Mouse (Mus musculus) ovary, postnatal 14 days (tissue): Measurements from ENCODE around the gene Ppp6r3.
A peak's percentile ranks its signal among the peaks of the same experiment; 100 is the strongest.

Experiments
- DNase-seq: peaks from one replicate; pipeline ENCODE4 v3.0.0; 2022; ENCODE audit warnings: low spot score

Gene Ppp6r3

DNA sequence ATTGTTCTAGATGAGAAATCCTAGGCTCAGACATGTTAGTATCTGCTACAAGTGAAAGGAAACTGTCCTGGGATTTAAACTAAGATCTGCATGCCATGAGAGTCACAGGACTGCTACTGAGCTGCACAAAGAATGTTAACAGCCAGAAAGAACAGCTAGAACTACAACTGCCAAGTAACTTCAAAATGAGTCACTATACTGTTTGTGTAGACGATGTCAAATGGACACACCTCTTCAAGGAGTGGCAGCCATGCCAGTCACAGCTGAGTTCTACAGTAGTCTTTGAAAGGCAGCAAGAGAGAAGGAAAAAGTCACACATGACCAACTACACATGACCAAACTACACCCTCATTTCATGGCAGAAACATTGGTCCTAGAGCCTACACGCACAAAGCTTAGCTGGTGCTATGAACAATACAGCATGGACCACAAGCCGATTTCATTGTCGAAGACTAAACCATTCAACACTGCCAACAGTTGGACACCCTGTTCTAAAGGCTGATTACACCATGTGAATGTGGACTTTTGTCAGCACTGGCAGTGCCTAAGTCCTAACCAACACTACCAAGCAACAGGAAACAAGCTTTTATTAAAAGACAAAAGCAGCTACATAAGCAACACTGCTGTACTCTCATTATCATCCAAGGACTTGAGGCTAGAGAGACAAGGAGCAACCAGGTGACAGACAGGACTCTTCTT lies 55.9 kb downstream of the Ppp6r3 start:
- no peak for DNase-seq

DNA sequence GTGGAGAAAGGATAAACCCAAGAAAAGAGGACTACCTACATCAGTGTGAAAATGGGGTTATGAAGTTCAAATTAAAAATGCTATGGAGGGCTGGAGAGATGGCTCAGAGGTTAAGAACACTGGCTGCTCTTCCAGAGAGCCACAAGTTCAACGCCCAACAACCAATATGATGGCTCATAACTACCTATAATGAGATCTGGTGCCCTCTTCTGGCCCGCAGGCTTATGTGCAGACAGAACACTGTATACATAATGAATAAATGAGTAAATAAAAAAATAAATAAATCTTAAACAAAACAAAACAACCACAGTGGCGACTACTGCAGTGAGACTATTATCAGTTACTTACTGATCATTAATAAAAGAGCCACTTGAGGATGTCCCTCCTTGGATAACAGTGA lies 78.3 kb downstream of the Ppp6r3 start:
- no peak for DNase-seq

DNA sequence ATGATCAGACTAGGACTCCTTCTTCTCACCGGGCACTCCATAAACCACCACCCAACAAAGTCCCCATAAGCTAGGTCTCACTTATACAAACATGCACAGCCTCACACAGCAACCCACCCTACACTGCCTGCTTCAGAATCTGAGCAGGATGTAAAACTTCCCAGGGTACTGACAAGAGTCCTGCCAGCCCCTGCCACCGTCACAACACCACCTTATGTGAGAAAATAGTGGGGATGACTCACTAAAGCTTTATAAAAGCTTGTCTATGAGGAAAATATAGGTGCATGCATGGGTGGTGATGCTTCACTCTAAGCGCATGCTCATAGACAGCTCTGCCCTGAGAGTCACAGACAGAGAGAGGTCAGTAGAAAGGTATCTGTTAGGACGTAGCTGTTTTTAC lies 85.7 kb downstream of the Ppp6r3 start:
- no peak for DNase-seq

DNA sequence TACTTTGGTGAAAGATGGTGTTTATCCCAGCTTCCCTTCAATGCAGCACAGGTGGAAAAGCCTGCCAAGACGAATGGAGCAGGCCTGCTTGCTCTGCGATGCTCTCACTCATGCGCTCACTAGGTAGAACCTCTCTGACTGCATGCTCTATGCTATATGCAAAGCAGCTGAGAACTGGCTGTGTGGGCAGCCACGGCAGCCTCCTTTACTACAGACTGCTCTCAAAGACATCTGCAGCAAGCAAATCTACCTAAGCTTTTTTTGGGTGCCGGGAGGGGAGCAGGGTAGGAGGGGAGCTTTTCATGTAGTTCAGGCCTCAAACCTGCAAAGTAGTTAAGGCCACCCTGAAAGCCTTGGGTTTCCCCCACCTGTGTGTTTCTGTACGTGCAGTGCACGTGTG lies 92.7 kb downstream of the Ppp6r3 start:
- no peak for DNase-seq

DNA sequence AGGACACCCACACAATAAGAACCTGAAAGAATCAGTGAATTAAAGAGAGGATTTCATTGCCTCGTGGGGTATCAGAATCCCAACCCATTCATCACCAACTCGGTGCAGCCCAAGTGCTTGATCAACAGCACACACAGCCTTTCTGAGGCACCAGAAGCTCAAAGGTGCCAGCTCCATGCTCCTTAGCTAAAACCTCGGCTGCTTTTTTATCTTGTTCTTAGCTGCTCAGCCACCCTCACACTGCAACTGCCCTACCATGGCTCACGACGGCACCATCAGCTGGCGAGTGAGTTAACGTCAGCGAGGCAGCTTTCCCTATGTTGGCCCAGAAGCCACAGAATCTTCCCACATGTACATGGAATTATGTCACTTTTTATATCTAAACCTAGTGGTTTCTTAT lies 95.4 kb downstream of the Ppp6r3 start:
- no peak for DNase-seq

DNA sequence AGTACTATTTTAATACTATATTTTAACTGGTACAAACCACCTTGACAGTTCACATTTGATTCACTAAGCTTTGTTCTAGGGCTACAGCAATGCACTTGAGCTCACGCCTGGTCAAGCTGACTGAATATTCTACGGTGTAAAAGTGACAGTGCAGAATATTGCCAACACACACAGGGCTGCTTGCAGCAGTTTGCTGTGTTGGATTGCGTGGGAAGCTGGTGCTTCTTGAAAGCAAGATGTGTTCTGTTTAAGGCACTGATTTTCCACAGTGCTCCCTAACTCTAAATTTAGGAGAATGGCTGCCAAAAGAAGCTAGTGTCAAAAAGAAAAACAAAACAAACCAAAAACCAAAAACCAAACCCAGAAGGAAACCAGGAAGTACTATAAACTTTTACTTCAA lies 98.6 kb downstream of the Ppp6r3 start:
- no peak for DNase-seq

DNA sequence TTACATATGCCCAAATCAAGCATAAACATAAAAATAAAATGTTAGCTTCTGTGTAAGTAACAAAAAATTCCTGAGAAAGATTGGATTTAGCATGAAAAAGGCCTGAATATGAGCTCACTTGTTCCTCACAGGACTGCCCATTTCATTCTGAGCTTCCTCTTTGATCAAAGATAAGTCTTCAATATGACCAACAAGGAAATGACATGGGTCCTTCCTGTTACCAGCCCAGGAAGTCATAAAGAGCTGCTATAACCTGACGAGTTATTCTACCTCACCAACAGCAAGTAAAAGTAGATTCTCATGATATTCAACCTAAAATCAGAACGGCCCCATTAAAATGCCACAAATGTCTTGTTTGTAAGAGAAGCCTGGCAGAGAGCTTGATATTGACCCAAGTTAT lies 104.3 kb downstream of the Ppp6r3 start:
- no peak for DNase-seq

DNA sequence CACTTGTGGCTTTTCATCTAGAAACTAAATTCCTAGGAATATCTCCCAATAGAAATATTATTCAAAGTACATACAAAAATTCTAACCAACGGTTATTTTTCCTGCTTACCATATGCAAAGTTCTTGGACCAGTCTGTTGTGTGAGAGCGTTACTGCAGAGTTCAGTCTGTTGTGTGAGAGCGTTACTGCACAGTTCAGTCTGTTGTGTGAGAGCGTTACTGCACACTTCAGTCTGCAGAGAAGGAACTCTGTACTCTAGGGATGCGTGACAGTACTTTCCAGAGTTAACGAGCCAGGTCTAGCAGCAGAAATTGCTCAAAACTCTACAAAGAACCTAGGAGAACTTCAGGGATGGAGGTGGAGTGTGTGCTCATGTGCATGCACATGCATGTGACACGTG lies 108.0 kb downstream of the Ppp6r3 start:
- no peak for DNase-seq

DNA sequence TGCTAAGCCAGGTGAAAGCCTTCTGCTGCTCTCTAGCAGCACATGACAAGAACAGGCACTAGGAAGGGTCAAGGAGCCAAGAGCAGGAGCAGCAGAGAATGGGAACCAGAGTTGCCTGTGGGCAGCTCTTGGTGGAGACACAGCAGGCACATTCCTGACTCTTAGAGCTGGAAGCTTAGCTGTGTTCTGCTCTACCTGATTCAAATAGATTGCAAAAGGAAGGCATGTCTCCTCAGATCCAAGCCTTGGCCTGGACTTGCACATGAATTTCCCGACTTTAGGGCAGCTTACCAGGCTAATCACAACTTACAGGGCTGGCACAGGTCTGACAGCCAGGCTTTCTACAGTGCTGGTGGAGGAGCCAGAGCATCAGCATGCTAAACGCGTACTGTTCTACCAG lies 115.6 kb downstream of the Ppp6r3 start:
- no peak for DNase-seq

DNA sequence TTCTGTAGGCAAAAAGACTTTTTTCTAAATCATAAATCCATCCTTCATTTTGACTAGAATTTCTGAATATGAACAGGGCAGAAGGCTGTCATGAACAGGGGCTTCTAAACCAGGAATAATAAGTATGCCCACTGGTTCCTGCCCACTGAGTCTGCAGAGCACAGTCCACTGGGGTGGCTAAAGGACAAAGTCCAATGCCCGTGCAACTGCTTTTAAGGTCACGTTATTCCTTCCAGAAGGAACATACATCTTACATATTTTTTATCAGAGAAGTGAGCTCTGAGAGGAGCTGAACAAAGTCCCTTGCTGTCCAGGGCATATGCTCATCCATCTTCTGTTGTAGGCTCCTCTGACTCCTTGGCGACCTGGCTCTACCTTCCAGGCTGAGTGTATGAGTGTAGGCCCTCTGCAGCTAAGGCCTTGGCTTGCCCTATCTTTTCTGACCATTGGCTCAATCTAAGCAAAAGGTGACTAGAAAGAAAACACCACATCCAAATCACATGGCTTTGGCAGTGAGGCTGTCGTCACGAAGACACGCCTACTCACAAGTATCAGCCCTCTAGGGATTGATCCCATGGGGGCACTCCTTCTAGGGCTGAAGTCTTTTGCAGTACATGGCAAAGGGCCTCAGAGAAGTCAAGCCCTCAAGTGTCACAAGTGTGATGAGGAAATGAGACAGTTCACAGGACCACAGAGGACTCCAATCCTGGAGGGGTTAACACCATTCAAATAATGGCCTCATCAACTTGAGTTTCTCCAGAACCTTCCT lies 117.0 kb downstream of the Ppp6r3 start:
- no peak for DNase-seq

DNA sequence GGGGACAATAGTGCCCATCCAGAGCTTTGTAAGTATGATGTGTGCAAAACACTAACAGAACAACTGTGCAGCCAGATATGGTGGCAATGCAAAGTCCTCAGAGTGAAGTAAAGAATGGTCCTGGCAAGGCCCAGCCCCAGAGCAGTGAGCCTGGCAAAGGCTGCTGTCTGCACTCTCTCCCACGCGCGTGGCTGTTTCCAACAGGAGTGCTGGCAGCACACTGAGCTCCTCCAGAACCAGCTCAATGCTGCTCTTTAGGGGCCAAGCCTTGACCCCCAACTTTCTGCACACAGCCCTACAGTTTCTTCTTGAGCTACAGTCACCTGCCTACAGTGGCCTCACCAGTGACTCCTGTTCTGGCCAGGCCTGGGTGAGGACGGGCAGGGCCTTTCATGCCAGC lies 117.8 kb downstream of the Ppp6r3 start:
- DNase-seq: no peak

DNA sequence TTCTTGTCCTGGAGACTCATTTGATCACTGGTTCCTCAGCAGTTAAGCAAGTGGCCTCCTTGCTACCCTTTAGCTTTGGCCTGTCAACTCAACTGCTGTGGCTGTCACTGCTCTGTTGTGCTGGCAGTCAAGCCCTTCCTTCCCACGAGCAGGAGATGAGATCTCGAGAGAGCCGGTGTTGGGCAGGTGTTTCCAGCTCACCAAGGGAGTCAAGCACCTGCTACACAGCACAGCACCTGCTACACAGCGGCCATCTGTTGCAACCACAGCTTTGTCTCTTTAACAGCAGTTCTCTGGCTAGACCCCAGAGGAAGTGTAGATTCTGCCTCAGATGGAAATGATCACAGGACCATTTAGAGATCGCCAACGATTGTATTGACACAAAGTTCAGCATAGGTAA lies 123.9 kb downstream of the Ppp6r3 start:
- DNase-seq: no peak

DNA sequence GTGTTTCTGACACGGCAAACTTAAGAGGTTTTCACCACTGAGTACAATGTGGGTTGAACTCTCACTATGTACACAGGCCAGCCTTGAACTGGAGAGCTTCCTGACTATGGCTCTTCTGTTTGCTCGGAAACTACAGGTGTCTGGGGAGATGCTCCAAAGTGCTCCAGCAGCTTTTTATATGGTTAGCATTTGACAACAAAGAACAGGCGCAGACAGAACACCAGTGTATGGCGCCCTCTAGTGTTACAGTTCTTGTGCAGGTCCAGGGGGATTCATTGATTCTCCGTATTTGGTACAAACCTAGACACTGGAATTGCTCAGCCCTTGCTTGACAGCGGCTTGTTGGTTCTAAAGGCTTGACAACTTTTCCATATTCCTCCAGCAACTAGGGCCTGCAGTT lies 124.4 kb downstream of the Ppp6r3 start:
- DNase-seq: peak; percentile 71

DNA sequence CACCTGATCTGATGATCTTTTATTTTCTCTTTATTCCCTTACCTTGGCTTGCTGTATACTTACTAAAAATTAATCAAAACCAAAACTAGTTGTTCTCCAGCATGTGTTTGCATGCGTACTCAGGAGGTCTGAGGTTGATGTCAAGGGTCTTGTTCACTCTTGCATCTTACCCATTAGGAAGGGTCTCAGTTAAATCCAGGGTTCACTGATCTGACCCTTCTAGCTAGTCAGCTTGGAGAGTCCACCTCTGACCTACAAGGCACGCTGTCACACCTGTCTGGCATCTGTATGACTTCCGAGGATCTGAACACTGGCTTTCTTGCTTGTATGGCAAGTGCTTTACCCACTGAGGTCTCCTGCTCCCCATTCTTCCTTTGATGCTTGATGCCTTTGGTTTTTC lies 124.8 kb downstream of the Ppp6r3 start:
- no peak for DNase-seq

DNA sequence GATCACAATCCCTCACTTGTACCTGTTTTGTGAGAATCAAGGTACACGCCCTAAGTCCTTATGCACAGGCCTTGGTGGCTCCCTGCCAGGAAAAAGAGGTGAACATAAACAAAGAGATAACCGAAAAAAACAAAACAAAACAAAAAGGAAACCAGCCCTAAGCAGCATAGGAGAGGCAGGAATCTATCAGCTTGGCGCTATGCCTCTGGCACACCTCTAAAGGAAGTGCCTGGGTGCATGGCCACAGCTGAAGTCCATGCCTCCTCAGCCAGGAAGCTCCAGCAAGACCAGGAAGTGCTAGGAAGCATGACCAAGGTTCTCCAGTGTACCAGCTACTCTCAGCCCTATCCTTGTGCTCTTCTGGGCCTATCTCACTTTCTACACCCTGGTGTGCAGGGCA lies 126.3 kb downstream of the Ppp6r3 start:
- no peak for DNase-seq

DNA sequence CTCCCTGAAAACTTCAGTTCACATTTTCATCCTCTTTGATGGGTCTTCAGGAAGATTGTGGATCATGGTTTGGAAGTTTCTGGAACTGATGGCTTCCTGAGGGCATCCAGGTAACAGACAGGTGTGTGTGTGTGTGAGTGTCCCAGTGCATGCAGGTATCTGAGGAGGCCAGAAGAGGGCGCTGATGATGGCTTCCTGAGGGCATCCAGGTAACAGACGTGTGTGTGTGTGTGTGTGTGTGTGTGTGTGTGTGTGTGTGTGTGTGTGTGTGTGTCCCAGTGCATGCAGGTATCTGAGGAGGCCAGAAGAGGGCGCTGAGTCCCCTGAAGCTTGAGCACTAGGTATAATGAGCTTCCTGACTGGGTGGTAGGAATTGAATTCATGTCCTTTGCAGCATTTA lies 128.2 kb downstream of the Ppp6r3 start:
- DNase-seq: no peak

DNA sequence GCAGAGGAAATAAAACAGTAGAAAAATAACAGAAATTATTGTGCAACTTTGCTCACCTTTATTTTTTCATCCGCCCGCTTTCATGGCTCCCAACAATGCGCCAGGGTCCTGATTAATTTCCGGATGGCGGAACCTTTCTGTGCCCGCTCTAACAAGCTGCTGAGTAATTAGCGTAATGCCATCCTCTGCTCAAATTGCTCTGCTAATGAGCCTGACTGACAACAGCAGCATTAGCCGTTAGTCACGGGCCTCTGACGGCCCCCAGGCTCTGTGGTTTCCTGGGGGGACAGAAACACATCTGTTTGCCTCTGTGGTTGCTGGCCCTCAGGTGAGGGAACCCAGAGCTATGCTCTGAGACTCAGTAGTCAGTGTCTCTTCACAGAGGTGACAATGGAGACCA lies 134.5 kb downstream of the Ppp6r3 start:
- DNase-seq: no peak

DNA sequence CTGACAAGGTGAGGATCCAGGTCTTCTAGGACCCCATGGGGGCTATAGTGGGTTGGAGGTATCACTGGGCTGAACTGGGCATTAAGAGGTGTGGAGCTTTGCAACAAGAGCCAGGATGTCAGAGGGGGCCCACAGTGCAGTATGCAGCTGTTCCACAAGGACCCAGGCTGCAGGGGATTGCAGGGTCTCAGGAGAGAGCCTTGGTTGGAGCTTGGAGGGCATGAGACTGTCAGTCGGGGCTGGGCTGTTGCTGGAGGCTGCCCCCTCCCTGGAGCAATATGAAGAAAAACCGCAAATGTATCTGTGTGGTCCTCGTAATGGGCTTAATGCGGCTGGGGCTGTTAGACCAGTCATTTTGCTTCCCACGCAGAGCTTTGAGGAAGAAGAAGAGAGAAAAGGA lies 134.9 kb downstream of the Ppp6r3 start:
- DNase-seq: no peak

DNA sequence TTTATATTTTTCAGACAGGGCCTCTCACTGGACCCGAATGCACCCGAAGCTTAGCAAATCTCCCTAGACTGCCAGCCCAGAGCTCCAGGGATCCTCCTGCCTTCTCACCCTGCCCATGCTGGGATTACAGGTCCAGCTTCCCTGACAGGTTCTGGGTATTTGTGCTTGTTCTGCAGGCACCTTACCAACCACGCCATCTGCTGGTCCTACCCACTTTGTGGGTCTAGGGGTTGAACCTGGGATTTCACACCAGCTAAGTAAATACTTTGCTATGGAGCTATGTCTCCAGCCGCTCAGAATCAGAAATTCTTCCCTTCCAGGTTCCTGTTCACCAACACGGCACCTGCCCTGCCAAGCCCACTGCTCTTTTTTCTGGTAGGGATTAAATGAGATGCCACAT lies 137.6 kb downstream of the Ppp6r3 start:
- DNase-seq: no peak

DNA sequence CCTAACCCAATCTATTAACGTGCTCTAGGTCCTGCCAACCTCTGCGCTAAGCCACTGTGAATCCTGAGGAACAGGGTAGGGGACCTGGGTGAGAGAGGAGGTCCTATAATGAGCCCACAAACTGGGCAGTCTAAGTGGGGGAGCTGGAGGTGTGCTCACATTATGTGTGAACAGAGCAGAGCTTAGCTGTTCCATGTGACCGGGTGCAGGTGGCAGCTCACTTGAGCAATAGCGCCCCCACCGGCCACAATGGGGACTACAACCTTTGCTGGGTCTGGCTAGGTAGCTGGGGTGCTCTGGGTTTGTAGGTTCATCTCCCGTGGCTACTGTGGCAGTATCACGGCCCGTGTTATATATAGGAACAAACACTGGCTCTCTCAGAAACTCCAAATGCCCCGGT lies 138.7 kb downstream of the Ppp6r3 start:
- no peak for DNase-seq

DNA sequence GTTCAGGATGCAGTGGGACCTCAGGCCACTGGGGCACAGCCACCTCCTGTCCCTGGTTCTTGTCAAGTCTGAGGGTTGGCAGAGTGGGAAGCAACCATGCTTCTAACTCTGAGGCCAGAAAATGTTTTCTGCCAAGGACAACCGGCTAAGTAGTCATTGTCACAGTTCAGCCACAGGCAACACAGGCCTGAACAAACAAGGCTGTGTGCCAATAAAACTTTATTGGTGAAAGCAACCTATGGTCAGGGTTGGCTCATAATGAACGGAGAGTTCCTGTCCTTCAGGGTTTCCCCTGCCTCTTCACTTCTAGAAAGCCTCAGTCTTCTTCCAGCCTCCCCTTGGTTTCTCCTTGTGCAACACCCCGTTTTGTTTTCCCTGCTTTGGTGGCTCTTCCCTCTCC lies 139.7 kb downstream of the Ppp6r3 start:
- DNase-seq: no peak

DNA sequence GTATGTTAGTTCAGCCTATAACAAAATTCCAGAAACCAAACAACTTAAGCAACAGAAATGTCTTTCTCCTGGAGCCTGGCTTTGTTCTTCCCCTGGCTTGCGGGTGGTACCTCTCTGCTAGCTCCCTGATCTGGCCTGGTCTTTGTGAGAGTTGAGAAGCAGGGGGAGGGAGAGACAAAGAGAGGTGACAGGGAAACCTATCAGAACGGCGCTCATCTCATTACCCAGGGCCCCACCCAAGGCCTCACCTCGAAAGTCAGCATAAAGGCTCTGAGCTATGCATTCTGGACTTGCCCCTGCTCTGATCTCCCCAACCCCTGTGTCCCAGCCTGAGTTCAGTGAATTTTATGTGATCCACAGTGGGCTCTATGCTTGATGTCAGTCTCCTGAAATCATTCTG lies 140.9 kb downstream of the Ppp6r3 start:
- DNase-seq: no peak

DNA sequence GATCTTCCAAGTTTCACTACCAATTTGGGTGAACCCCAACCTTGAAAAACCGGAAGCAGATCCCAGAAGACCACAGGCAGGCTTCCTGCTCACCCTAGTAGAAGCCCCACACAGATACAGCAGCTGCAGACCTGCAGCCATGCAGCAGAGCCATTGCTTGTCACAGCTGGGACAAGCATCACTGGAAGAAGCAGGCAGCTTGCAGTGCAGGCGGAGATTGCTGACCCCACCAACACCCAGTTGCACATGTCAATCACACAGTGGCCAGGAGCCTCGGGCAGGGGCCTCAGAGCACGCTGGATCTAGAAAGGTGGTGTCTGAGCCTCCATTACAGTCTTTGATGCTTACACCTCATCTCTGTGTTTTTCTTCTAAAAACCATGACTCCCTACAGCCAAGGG lies 141.4 kb downstream of the Ppp6r3 start:
- DNase-seq: no peak

DNA sequence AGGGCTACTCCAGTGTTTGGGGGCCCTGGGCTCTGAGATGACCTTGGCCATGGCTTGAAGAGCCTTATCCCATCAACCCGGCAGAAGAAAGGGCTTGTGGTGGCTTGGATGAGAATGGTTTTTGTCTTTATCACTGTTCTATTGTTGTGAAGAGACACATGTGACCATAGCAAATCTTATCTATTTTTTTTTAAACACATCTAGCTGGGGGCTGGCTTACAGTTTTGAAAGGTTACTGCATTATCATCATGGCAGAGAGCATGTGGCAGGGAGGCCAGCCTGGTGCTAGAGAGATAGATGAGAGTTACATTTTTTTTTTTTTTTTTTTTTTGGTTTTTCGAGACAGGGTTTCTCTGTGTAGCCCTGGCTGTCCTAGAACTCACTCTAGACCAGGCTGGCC lies 143.6 kb downstream of the Ppp6r3 start:
- DNase-seq: no peak
